Mouse (Mus musculus) midbrain, embryonic 10.5 days (tissue): ENCODE measurements at regions not wholly inside any gene's neighbourhood (a gene's known extent, or its start where the extent isn't known, plus 50 kb on each side); places are given as distances from the start of the nearest gene placed in this dataset.

Source experiments
- DNase-seq: peaks from one replicate; pipeline ENCODE4 v3.0.0-alpha.2; 2017; ENCODE audit warnings: low spot score
- H3K27ac ChIP-seq: fragments of 300-500 bp; sonication (generic); replicated peaks from 2 replicates; pipeline ENCODE4 v1.5.1; 2016; ENCODE audit warnings: mild to moderate bottlenecking
- H3K27me3 ChIP-seq: fragments of 300-500 bp; sonication (generic); 2 replicates; pipeline ENCODE4 v1.6.1; 2016; ENCODE audit warnings: low read depth, mild to moderate bottlenecking; ENCODE audit not compliant: poor library complexity, severe bottlenecking
- H3K36me3 ChIP-seq: fragments of 300-500 bp; sonication (generic); 2 replicates; pipeline ENCODE4 v1.6.1; 2016; ENCODE audit warnings: mild to moderate bottlenecking, moderate library complexity
- H3K4me1 ChIP-seq: fragments of 300-500 bp; sonication (generic); 2 replicates; pipeline ENCODE4 v1.6.1; 2016
- H3K4me3 ChIP-seq: fragments of 300-500 bp; sonication (generic); 2 replicates; pipeline ENCODE4 v1.5.1; 2016; ENCODE audit warnings: mild to moderate bottlenecking, moderate library complexity
- H3K9me3 ChIP-seq: fragments of 300-500 bp; sonication (generic); replicated peaks from 2 replicates; pipeline ENCODE4 v1.6.1; 2016; ENCODE audit warnings: mild to moderate bottlenecking
- WGBS: fragments of 180-500 bp; shearing (Covaris S2); methylation state at CpG from one replicate; pipeline ENCODE4 v1.1.7; 2016; 5-methylcytosine and 5-hydroxymethylcytosine counted together

- Histone ChIP-seq H3K4me3 (no peak overlapping the region), H3K27ac (no peak overlapping the region), H3K27me3 (no peaks in the 10 kb centered on the region), H3K4me1 (no peaks in the 10 kb centered on the region), H3K9me3 (no peaks in the 10 kb centered on the region), H3K36me3 (no peaks in the 10 kb centered on the region)
- DNase-seq = no peak
Observed at GRCm38 (mm10) chr7:40487256-40487655, 410.9 kb upstream of the Vstm2b start.

- DNase-seq = no peak
- WGBS = 85% methylated on average over 7 of the region's 7 CpGs
- Histone ChIP-seq H3K9me3 (no peaks in the 10 kb centered on the region), H3K4me3 (no peak overlapping the region), H3K27ac (no peak overlapping the region), H3K36me3 (no peaks in the 10 kb centered on the region), H3K4me1 (no peaks in the 10 kb centered on the region), H3K27me3 (no peaks in the 10 kb centered on the region)
Observed at GRCm38 (mm10) chr7:40522703-40523267, 375.3 kb upstream of the Vstm2b start.

- Histone ChIP-seq H3K4me1 (no peaks in the 10 kb centered on the region), H3K4me3 (no peak overlapping the region), H3K27ac (no peak overlapping the region), H3K9me3 (no peaks in the 10 kb centered on the region), H3K27me3 (no peaks in the 10 kb centered on the region), H3K36me3 (no peaks in the 10 kb centered on the region)
- no peak for DNase-seq
- 79% methylated on average over 3 of the region's 3 CpGs for WGBS
Observed at GRCm38 (mm10) chr7:40536601-40537000, 361.5 kb upstream of the Vstm2b start.

GRCm38 (mm10) chr7:40537621-40538020 is 360.5 kb upstream of the Vstm2b start:
- DNase-seq = no peak
- WGBS = 90% methylated on average over 3 of the region's 3 CpGs

GRCm38 (mm10) chr7:40539789-40540188 is 358.3 kb upstream of the Vstm2b start:
- H3K27ac ChIP-seq = no peak overlapping the region
- H3K27me3 ChIP-seq = no peaks in the 10 kb centered on the region
- no peaks in the 10 kb centered on the region for H3K9me3 ChIP-seq
- H3K36me3 ChIP-seq = no peaks in the 10 kb centered on the region
- no peaks in the 10 kb centered on the region for H3K4me1 ChIP-seq
- H3K4me3 ChIP-seq = no peak overlapping the region
- 83% methylated on average over 5 of the region's 5 CpGs for WGBS
- no peak for DNase-seq

More at GRCm38 (mm10) chr7:40537621-40538020, 360.5 kb upstream of the Vstm2b start:
- Histone ChIP-seq H3K4me3 (no peak overlapping the region), H3K36me3 (no peaks in the 10 kb centered on the region), H3K9me3 (no peaks in the 10 kb centered on the region), H3K4me1 (no peaks in the 10 kb centered on the region), H3K27me3 (no peaks in the 10 kb centered on the region), H3K27ac (no peak overlapping the region)

GRCm38 (mm10) chr7:40541283-40541682 is 356.8 kb upstream of the Vstm2b start:
- Histone ChIP-seq H3K27me3 (no peaks in the 10 kb centered on the region), H3K27ac (no peak overlapping the region), H3K9me3 (no peaks in the 10 kb centered on the region), H3K4me3 (no peak overlapping the region), H3K36me3 (no peaks in the 10 kb centered on the region), H3K4me1 (no peaks in the 10 kb centered on the region)
- DNase-seq = no peak
- WGBS = 81% methylated on average over 4 of the region's 4 CpGs

GRCm38 (mm10) chr7:40563447-40564118 is 334.5 kb upstream of the Vstm2b start:
- Histone ChIP-seq H3K27me3 (no peaks in the 10 kb centered on the region), H3K4me3 (no peak overlapping the region), H3K4me1 (no peaks in the 10 kb centered on the region), H3K36me3 (no peaks in the 10 kb centered on the region), H3K27ac (no peak overlapping the region), H3K9me3 (no peaks in the 10 kb centered on the region)
- DNase-seq = no peak
- 81% methylated on average over 10 of the region's 10 CpGs for WGBS

GRCm38 (mm10) chr7:40575971-40576370 is 322.2 kb upstream of the Vstm2b start:
- Histone ChIP-seq H3K4me3 (no peak overlapping the region), H3K4me1 (no peaks in the 10 kb centered on the region), H3K36me3 (no peaks in the 10 kb centered on the region), H3K27ac (no peak overlapping the region), H3K27me3 (no peaks in the 10 kb centered on the region), H3K9me3 (no peaks in the 10 kb centered on the region)
- WGBS = 87% methylated on average over 4 of the region's 4 CpGs
- DNase-seq = no peak

- H3K9me3 ChIP-seq = no peaks in the 10 kb centered on the region
- WGBS = 88% methylated on average over 4 of the region's 4 CpGs
- H3K36me3 ChIP-seq = no peaks in the 10 kb centered on the region
- H3K27me3 ChIP-seq = no peaks in the 10 kb centered on the region
- H3K27ac ChIP-seq = no peak overlapping the region
- DNase-seq = no peak
- H3K4me3 ChIP-seq = no peak overlapping the region
- no peaks in the 10 kb centered on the region for H3K4me1 ChIP-seq
Observed at GRCm38 (mm10) chr7:40577365-40577764, 320.8 kb upstream of the Vstm2b start.

GRCm38 (mm10) chr7:40620761-40621160 is 277.4 kb upstream of the Vstm2b start:
- Histone ChIP-seq H3K4me1 (no peaks in the 10 kb centered on the region), H3K4me3 (no peak overlapping the region), H3K27ac (no peak overlapping the region), H3K36me3 (no peaks in the 10 kb centered on the region), H3K9me3 (no peaks in the 10 kb centered on the region), H3K27me3 (no peaks in the 10 kb centered on the region)
- 80% methylated on average over 3 of the region's 3 CpGs for WGBS
- no peak for DNase-seq

GRCm38 (mm10) chr7:40622811-40623210 is 275.3 kb upstream of the Vstm2b start:
- no peak overlapping the region for H3K27ac ChIP-seq
- no peaks in the 10 kb centered on the region for H3K36me3 ChIP-seq
- H3K4me1 ChIP-seq = no peaks in the 10 kb centered on the region
- no peaks in the 10 kb centered on the region for H3K9me3 ChIP-seq
- DNase-seq = no peak
- no peaks in the 10 kb centered on the region for H3K27me3 ChIP-seq
- H3K4me3 ChIP-seq = no peak overlapping the region
- 77% methylated on average over 3 of the region's 3 CpGs for WGBS

- 97% methylated on average over 2 of the region's 2 CpGs for WGBS
- no peaks in the 10 kb centered on the region for H3K9me3 ChIP-seq
- H3K4me3 ChIP-seq = no peak overlapping the region
- H3K27ac ChIP-seq = no peak overlapping the region
- H3K36me3 ChIP-seq = no peaks in the 10 kb centered on the region
- no peak for DNase-seq
- no peaks in the 10 kb centered on the region for H3K27me3 ChIP-seq
- H3K4me1 ChIP-seq = no peaks in the 10 kb centered on the region
Observed at GRCm38 (mm10) chr7:40623286-40623685, 274.8 kb upstream of the Vstm2b start.

GRCm38 (mm10) chr7:40636369-40636768 is 261.8 kb upstream of the Vstm2b start:
- no peak for DNase-seq
- Histone ChIP-seq H3K36me3 (no peaks in the 10 kb centered on the region), H3K27me3 (no peaks in the 10 kb centered on the region), H3K4me1 (no peaks in the 10 kb centered on the region), H3K27ac (no peak overlapping the region), H3K9me3 (no peaks in the 10 kb centered on the region), H3K4me3 (no peak overlapping the region)
- 89% methylated on average over 3 of the region's 3 CpGs for WGBS
